Mouse (Mus musculus) neutrophil, adult 83 days (primary cell): ENCODE results near the gene Pex5l. TPM values are rescaled to one million over a fixed set of nuclear protein-coding genes. Genes with fewer than 3 reads are reported as not detected.

Experiments
- total RNA-seq, 2 experiments: library from RNA; stranded (reverse); gene quantifications; one replicate each; pipeline ENCODE4 v1.2.4; 2023

Pex5l gene
- total RNA-seq: not detected

GRCm38 (mm10) chr3:33142901-33143461 lies at the start of gene Pex5l:
Gene Pex5l (minus strand): TSS chr3:33143247.

